Mouse (Mus musculus) neural tube, embryonic 12.5 days (tissue): Measurements from ENCODE around the gene Sf3a2. TPM values are rescaled to one million over a fixed set of nuclear protein-coding genes. Genes with fewer than 3 reads are reported as not detected.

Source experiments
- ATAC-seq: fragments of 200-750 bp; cut with Nextera tagmentation; 2 replicates; pipeline ENCODE4 v1.8.0; 2017; ENCODE audit warnings: low read depth, mild to moderate bottlenecking, moderate TSS enrichment, moderate library complexity; ENCODE audit not compliant: low FRiP score
- H3K27ac ChIP-seq: fragments of 300-500 bp; sonication (generic); 2 replicates; pipeline ENCODE4 v1.5.1; 2016
- H3K27me3 ChIP-seq: fragments of 300-500 bp; sonication (generic); replicated peaks from 2 replicates; pipeline ENCODE4 v1.6.1; 2016; ENCODE audit warnings: mild to moderate bottlenecking
- H3K36me3 ChIP-seq: fragments of 300-500 bp; sonication (generic); 2 replicates; pipeline ENCODE4 v1.6.1; 2016; ENCODE audit warnings: mild to moderate bottlenecking
- H3K4me1 ChIP-seq: fragments of 300-500 bp; sonication (generic); 2 replicates; pipeline ENCODE4 v1.6.1; 2016
- H3K4me2 ChIP-seq: fragments of 300-500 bp; sonication (generic); replicated peaks from 2 replicates; pipeline ENCODE4 v1.6.1; 2016; ENCODE audit warnings: mild to moderate bottlenecking
- H3K4me3 ChIP-seq: fragments of 300-500 bp; sonication (generic); 2 replicates; pipeline ENCODE4 v1.5.1; 2016
- H3K9ac ChIP-seq: fragments of 300-500 bp; sonication (generic); 2 replicates; pipeline ENCODE4 v1.6.1; 2016; ENCODE audit warnings: mild to moderate bottlenecking
- H3K9me3 ChIP-seq: fragments of 300-500 bp; sonication (generic); 2 replicates; pipeline ENCODE4 v1.6.1; 2016; ENCODE audit warnings: mild to moderate bottlenecking
- WGBS: fragments of 180-500 bp; shearing (Covaris S2); methylation state at CpG from one replicate; pipeline ENCODE4 v1.1.7; 2016; 5-methylcytosine and 5-hydroxymethylcytosine counted together
- polyA plus RNA-seq: library from polyadenylated mRNA; unstranded; fragments of >200 nt; fragmentation: Nextera tagmentation; extraction: Ambion mirVana; gene quantifications from 2 replicates; pipeline ENCODE4 v1.2.1, GENCODE M21; 2016

Sf3a2 gene
- polyA plus RNA-seq, 1 experiment from 2014 or later: 72.4 TPM

DNA sequence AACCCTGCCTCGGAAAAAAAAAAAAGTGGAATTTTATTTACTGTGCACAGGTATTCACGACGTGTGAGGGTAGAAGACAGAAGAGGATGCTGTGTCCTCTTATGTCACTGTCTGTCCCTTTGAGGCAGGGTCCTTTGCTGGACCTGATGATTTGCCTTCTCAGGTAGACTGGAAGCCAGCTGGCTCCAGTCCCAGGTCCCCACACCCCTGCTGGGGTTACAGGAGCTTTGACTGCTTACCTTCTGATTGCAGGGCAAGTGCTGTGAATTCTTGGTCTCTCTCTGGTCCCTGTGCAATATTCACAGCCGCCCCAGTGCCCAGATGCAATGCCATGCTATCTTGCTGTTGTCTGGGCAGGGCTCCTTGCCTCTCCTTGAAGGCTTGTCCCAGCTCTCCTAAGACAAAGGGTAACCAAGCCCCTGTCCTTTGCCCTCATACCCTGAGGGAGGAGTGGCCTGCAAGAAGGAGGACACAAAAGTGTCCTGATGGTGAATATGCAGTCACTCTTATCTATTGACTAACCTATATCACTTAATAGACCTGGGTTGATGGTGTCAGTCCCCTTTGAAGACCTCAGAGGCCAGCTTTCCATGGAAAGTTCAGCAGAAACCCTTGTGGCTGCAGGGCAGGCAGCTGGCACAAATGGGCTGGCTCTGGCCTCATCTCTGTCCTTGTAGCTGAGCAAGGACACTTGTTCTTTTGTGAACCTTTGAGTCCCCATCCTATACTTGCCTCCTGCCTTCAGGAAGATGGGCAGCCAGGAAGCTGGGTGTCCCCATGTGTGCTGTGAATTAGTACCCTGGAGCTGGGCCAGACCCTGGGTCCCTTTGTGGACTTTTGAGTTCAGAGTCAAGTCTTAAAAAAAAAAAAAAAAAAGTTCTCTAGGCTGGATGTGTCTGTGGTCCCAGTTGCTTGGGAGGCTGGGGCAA is 37.1 kb upstream of the Sf3a2 start:
- 87% methylated on average over 4 of the region's 4 CpGs for WGBS
- H3K4me1 ChIP-seq: peaks cover 37% of the 10 kb centered on the region

DNA sequence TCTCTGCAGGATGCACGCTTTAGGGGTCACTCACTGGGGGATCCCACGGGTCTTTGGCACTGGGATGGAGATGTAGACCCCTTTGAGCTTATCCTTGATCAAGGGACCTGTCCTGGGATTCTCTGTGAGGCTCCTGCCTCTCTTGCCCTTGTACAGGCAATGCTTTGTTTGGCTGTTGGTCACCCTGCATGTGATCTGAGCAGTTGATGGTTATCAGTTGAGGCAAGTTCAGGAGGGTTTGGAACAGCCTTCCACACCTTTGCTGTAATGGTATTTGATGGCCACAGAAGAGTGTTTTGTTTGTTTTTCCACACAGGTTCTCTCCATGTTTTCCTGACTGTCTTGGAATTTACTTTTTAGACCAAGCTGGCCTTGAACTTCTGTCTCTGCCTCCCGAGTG is 36.2 kb upstream of the Sf3a2 start:
- H3K9me3 ChIP-seq: no peaks in the 10 kb centered on the region
- no peak overlapping the region for H3K4me2 ChIP-seq
- H3K4me1 ChIP-seq: peaks cover 27% of the 10 kb centered on the region
- no peaks in the 10 kb centered on the region for H3K27me3 ChIP-seq
- WGBS: 69% methylated on average over 3 of the region's 3 CpGs
- H3K27ac ChIP-seq: no peak overlapping the region
- no peak for ATAC-seq
- peaks cover 27% of the 10 kb centered on the region for H3K36me3 ChIP-seq
- no peak overlapping the region for H3K9ac ChIP-seq
- no peak overlapping the region for H3K4me3 ChIP-seq

More for the DNA sequence above, 37.1 kb upstream of the Sf3a2 start:
- H3K9ac ChIP-seq: no peak overlapping the region
- ATAC-seq: no peak
- H3K4me2 ChIP-seq: no peak overlapping the region
- peaks cover 17% of the 10 kb centered on the region for H3K36me3 ChIP-seq
- no peak overlapping the region for H3K4me3 ChIP-seq
- H3K27ac ChIP-seq: no peak overlapping the region
- no peaks in the 10 kb centered on the region for H3K9me3 ChIP-seq
- no peaks in the 10 kb centered on the region for H3K27me3 ChIP-seq

DNA sequence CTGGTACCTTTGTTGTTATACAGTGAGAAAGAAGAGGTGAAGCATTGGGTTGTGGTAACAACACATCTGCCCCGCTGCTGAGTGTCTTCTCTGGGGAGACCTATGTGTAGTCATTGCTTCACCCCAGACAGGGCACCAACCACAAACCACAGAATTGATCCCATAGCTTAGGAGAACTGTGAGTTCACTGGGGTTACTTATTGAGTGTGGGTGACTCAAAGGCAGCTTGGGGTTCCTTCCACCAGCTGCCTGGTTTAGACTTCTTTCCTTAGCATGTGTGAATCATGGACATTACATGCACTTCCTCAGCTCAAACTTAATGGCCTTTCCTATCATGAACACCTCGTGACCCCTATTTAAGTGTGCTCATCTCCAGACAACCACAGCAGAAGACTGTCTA is 34.5 kb upstream of the Sf3a2 start:
- no peaks in the 10 kb centered on the region for H3K27me3 ChIP-seq
- no peak for ATAC-seq
- H3K36me3 ChIP-seq: peaks cover 41% of the 10 kb centered on the region
- H3K9ac ChIP-seq: no peak overlapping the region
- H3K27ac ChIP-seq: no peak overlapping the region
- no peak overlapping the region for H3K4me3 ChIP-seq
- H3K4me1 ChIP-seq: peaks cover 10% of the 10 kb centered on the region; the same call in 1 of the 2 replicates
- H3K9me3 ChIP-seq: no peaks in the 10 kb centered on the region
- no peak overlapping the region for H3K4me2 ChIP-seq
- 95% methylated on average over 2 of the region's 2 CpGs for WGBS

DNA sequence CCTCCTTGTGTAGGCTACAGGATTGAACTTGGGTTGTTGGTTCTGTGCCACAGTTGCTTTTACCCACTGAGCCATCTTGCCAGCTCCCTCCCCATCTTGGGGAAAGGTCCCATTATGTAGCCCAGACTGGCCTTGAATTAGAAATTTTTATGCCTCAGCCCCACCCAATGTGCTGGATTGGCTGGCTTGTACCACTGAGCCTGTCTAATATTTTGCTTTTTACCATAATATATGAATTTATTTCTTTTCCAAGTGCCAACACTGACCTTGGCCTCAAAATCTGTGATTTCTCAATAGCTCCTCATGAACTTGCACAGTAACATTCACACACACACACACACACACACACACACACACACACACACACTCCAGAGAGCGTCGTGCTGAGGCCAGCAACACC is 32.3 kb upstream of the Sf3a2 start:
- Histone ChIP-seq H3K27me3 (no peaks in the 10 kb centered on the region), H3K9me3 (no peaks in the 10 kb centered on the region), H3K4me2 (no peak overlapping the region), H3K36me3 (peaks cover 60% of the 10 kb centered on the region), H3K4me3 (no peak overlapping the region), H3K9ac (no peak overlapping the region), H3K4me1 (peaks cover 4% of the 10 kb centered on the region; the same call in 1 of the 2 replicates), H3K27ac (no peak overlapping the region)
- 89% methylated on average over 2 of the region's 2 CpGs for WGBS
- ATAC-seq: no peak

DNA sequence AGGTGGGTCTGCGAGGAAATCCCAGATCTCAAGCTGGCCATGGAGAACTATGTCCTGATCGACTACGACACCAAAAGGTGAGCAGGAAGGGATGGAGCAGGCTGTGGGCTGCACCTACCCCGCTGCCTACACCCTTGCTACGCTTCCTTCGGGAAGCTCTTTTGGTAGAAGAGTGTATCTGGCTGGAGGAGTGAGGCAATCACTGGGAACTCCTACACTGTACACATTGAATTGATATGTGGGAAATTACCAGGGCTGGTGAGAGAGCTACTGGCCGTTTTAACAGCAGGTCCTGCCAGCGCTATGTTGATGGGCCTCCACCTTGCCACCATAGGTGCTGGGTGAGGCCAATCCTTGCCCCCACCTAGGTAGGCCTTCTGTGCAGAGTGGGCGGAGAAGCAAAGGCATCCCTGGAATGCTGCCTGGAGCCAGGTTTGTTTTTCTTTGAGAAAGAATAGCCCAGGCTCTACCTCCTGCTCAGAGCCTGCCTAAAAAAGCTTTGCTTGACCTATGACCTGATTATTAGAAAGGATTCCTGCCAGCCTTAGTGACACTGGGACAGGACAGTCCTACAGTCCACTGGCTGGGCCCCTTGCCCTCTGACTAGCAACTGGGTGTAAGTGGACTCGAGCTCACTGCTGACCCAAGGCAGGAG is 31.7 kb upstream of the Sf3a2 start:
- no peak overlapping the region for H3K4me3 ChIP-seq
- ATAC-seq: no peak
- H3K27me3 ChIP-seq: no peaks in the 10 kb centered on the region
- H3K4me1 ChIP-seq: no peaks in the 10 kb centered on the region
- no peaks in the 10 kb centered on the region for H3K9me3 ChIP-seq
- H3K9ac ChIP-seq: no peak overlapping the region
- H3K4me2 ChIP-seq: no peak overlapping the region
- H3K27ac ChIP-seq: no peak overlapping the region
- peaks cover 65% of the 10 kb centered on the region for H3K36me3 ChIP-seq
- 89% methylated on average over 10 of the region's 10 CpGs for WGBS

DNA sequence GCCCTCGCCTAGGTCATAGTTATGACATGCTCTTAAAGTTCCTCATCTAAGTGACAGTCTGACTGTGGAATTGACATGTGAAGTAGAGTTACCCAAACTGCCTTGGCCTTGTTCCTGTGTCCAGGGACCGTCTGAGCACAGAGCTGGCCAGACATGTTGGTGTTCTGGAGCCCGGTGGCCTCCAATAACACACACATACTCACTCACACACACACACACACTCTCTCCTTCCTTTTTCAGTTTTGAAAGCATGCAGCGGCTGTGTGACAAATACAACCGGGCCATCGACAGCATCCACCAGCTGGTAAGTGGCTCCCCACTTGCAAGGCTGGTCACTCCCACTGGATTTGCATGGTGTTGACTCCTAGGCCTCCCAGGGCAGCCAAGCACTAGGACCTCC is 29.6 kb upstream of the Sf3a2 start:
- no peak for ATAC-seq
- 91% methylated on average over 6 of the region's 6 CpGs for WGBS
- no peak overlapping the region for H3K9ac ChIP-seq

DNA sequence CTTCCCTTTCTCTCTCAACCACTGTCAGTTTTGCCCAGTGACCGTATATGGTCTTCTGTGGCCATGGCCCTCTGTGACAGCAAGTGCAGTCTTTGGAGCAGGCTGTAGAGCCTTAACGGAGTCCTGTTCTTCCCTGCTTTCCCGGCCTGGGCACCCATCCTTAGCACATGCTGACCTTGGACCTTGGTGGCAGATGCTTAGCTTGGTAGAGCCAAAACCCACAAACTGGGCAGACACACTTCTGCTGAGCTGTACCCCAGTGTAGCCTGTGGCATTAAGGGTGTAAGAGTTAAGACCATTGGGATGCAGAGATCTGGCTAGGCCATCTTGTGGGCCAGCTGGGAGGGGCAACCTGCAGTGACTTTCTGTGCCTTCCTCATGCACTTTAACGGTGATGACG is 24.2 kb upstream of the Sf3a2 start:
- H3K36me3 ChIP-seq: peaks cover 97% of the 10 kb centered on the region
- H3K4me3 ChIP-seq: no peak overlapping the region
- ATAC-seq: no peak
- H3K9me3 ChIP-seq: no peaks in the 10 kb centered on the region
- no peak overlapping the region for H3K27ac ChIP-seq
- 92% methylated on average over 5 of the region's 5 CpGs for WGBS
- H3K27me3 ChIP-seq: no peaks in the 10 kb centered on the region
- 0 out of 2 replicates have a peak overlapping the region, but pooled peaks have one; percentile 29 for H3K9ac ChIP-seq
- no peaks in the 10 kb centered on the region for H3K4me1 ChIP-seq
- H3K4me2 ChIP-seq: no peak overlapping the region

More for the DNA sequence above, 29.6 kb upstream of the Sf3a2 start:
- Histone ChIP-seq H3K36me3 (peaks cover 86% of the 10 kb centered on the region), H3K4me1 (no peaks in the 10 kb centered on the region), H3K4me2 (no peak overlapping the region), H3K27me3 (no peaks in the 10 kb centered on the region), H3K4me3 (no peak overlapping the region), H3K27ac (no peak overlapping the region), H3K9me3 (no peaks in the 10 kb centered on the region)

DNA sequence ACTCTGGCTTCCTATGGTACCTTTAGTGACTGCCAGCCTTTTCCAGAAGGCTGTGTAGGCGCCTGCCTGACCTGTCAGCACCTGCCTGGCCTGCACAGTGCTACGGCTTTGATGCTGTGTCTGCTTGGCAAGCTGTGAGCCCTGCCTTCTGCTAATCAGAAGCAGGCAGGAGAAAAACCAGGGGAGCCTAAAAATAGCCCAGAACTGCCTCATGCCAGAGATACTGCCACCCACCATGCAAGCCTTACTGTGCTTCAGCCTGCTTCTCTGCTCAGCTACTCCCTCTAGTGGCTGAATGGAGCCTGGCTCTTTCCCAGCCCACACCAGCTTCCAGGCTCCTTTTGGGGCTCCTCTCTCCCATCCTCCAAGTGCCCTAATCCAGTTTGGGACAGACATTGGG is 23.4 kb upstream of the Sf3a2 start:
- H3K9ac ChIP-seq: no peak overlapping the region
- no peaks in the 10 kb centered on the region for H3K9me3 ChIP-seq
- H3K36me3 ChIP-seq: peaks cover 100% of the 10 kb centered on the region
- H3K4me1 ChIP-seq: no peaks in the 10 kb centered on the region
- 0 out of 2 replicates have a peak, but pooled peaks have one; percentile 50 for ATAC-seq
- 78% methylated on average over 2 of the region's 2 CpGs for WGBS
- H3K4me3 ChIP-seq: no peak overlapping the region
- no peak overlapping the region for H3K27ac ChIP-seq
- H3K27me3 ChIP-seq: no peaks in the 10 kb centered on the region
- H3K4me2 ChIP-seq: no peak overlapping the region

DNA sequence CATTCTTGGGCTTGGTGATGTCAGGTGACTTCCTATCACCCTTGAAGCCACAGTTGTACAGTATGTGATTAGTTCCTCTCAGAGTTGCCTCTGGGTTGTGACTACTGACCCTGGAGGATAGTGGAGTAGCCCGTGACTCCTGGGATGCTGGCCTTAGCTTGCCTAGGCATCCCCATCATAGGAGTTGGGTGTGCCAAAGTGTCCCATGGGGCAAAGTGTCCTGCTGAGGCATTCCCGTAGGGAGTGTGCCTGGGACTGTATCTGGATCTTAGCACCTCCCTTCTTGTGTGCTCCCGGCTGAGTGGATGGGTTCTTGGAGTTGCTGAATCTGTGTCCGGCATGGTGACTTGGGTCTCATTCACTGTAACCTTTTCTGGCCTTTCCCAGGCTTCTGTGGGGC is 23.0 kb upstream of the Sf3a2 start:
- H3K9me3 ChIP-seq: no peaks in the 10 kb centered on the region
- peaks cover 100% of the 10 kb centered on the region for H3K36me3 ChIP-seq
- no peak overlapping the region for H3K4me3 ChIP-seq
- no peak for ATAC-seq
- WGBS: 90% methylated on average over 4 of the region's 4 CpGs
- no peak overlapping the region for H3K27ac ChIP-seq
- H3K9ac ChIP-seq: no peak overlapping the region
- H3K4me1 ChIP-seq: no peaks in the 10 kb centered on the region
- H3K27me3 ChIP-seq: no peaks in the 10 kb centered on the region
- no peak overlapping the region for H3K4me2 ChIP-seq

DNA sequence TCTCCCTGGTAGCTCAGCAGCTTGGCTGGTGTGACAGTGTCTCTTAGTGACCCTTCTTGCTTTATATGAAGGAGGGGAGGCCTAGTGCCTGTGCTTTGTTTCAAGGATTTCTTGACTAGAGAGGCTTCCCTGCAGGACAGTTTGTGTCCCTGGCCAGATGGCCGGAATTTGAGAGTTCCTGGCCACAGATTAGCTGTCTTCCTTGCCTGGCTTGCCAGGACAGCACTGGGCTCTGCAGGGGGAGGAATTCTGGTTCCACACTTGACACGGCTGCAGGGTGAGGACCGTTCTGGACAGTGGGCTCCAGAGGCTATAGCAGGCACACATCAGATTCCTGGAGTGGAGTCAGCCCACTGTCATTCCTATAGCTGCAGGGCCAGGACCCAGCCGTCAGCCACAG is 22.3 kb upstream of the Sf3a2 start:
- no peaks in the 10 kb centered on the region for H3K4me1 ChIP-seq
- H3K27ac ChIP-seq: no peak overlapping the region
- H3K9ac ChIP-seq: no peak overlapping the region
- no peaks in the 10 kb centered on the region for H3K27me3 ChIP-seq
- H3K4me2 ChIP-seq: no peak overlapping the region
- WGBS: 96% methylated on average over 4 of the region's 4 CpGs
- no peaks in the 10 kb centered on the region for H3K9me3 ChIP-seq
- H3K4me3 ChIP-seq: no peak overlapping the region
- peaks cover 100% of the 10 kb centered on the region for H3K36me3 ChIP-seq
- ATAC-seq: no peak

DNA sequence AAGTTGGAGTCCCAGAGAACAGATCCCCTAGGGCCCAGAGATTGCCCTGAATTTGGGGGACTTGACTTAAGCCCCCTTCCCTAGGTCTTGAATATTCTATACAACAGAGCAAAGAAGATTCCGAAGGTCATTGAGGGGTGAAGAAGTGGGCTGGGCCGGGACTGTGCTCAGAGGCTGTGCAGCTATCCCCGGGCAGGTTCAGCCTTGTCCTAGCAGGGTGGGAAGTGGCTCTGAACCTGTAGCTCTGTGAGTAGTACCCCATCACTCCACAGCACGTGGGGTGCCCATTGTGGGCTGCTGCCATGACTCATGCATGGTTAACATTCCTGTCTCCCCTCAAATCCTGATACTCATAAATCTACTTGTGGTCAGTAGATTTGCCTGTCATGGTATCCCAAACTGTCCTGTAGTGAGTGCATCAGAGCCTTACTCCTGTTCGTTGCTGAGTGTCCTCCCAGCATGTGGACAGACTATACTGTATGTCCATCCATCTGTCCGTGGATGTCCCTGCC is 21.6 kb upstream of the Sf3a2 start:
- Histone ChIP-seq H3K4me1 (no peaks in the 10 kb centered on the region), H3K27me3 (no peaks in the 10 kb centered on the region), H3K4me3 (no peak overlapping the region), H3K27ac (no peak overlapping the region), H3K9ac (no peak overlapping the region), H3K9me3 (no peaks in the 10 kb centered on the region), H3K36me3 (peaks cover 100% of the 10 kb centered on the region), H3K4me2 (no peak overlapping the region)
- ATAC-seq: no peak
- 92% methylated on average over 6 of the region's 6 CpGs for whole genome bisulfite sequencing

DNA sequence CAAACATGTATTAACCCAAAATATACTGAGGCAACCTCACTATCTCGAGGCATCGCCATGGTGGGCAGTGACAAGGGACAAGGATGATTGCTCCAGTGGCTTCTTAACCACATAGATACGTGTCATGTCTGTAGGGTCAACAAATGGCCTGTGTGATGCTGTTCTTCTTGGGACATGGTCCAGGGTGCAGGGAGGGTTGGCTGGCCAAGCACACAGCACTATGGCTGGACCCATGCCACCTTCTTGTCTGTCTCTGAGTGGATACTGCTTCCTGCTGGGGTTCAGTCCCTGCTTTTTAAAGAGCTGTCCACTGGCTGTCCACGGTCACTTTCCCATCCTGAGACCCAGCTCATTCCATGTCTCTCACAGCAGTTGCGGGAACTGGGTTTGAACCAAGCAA is 20.9 kb upstream of the Sf3a2 start:
- H3K9me3 ChIP-seq: no peaks in the 10 kb centered on the region
- no peak for ATAC-seq
- no peak overlapping the region for H3K9ac ChIP-seq
- no peaks in the 10 kb centered on the region for H3K4me1 ChIP-seq
- H3K27ac ChIP-seq: no peak overlapping the region
- H3K36me3 ChIP-seq: peaks cover 100% of the 10 kb centered on the region
- no peak overlapping the region for H3K4me3 ChIP-seq
- WGBS: 94% methylated on average over 5 of the region's 5 CpGs
- H3K4me2 ChIP-seq: no peak overlapping the region
- H3K27me3 ChIP-seq: no peaks in the 10 kb centered on the region
